Mouse (Mus musculus) midbrain, embryonic 14.5 days (tissue): ENCODE measurements around the gene Nf1. TPM values are rescaled to one million over a fixed set of nuclear protein-coding genes. Genes with fewer than 3 reads are reported as not detected.

Experiments
- ATAC-seq: fragments of 200-750 bp; cut with Nextera tagmentation; 2 replicates; pipeline ENCODE4 v1.8.0; 2017; ENCODE audit warnings: moderate number of reproducible peaks, moderate library complexity; ENCODE audit not compliant: low FRiP score, low TSS enrichment
- DNase-seq: peaks from one replicate; pipeline ENCODE4 v3.0.0-alpha.2; 2015
- H3K27ac ChIP-seq: fragments of 300-500 bp; sonication (generic); replicated peaks from 2 replicates; pipeline ENCODE4 v1.5.1; 2014; ENCODE audit warnings: mild to moderate bottlenecking, low read depth, low read length, moderate library complexity
- H3K27me3 ChIP-seq: fragments of 300-500 bp; sonication (generic); 2 replicates; pipeline ENCODE4 v1.6.1; 2014; ENCODE audit warnings: low read length, control low read depth, mixed read lengths; ENCODE audit not compliant: control insufficient read depth, insufficient read depth
- H3K36me3 ChIP-seq: fragments of 300-500 bp; sonication (generic); 2 replicates; pipeline ENCODE4 v1.6.1; 2014; ENCODE audit warnings: low read length, control low read depth; ENCODE audit not compliant: control insufficient read depth, insufficient read depth
- H3K4me1 ChIP-seq: fragments of 300-500 bp; sonication (generic); 2 replicates; pipeline ENCODE4 v1.6.1; 2014; ENCODE audit warnings: mild to moderate bottlenecking, antibody characterized with exemption, low read length, control low read depth; ENCODE audit not compliant: control insufficient read depth, insufficient read depth
- H3K4me2 ChIP-seq: fragments of 300-500 bp; sonication (generic); 2 replicates; pipeline ENCODE4 v1.6.1; 2014; ENCODE audit warnings: mild to moderate bottlenecking, low read length, moderate library complexity
- H3K4me3 ChIP-seq: fragments of 300-500 bp; sonication (generic); replicated peaks from 2 replicates; pipeline ENCODE4 v1.5.1; 2014; ENCODE audit warnings: low read depth, low read length
- H3K9ac ChIP-seq: fragments of 300-500 bp; sonication (generic); replicated peaks from 2 replicates; pipeline ENCODE4 v1.6.1; 2014; ENCODE audit warnings: mild to moderate bottlenecking, low read length, moderate library complexity
- H3K9me3 ChIP-seq: fragments of 300-500 bp; sonication (generic); 2 replicates; pipeline ENCODE4 v1.6.1; 2016; ENCODE audit warnings: low read length, control low read depth, mixed read lengths; ENCODE audit not compliant: control insufficient read depth
- WGBS: fragments of 180-500 bp; shearing (Covaris S2); extraction: QIAGEN DNeasy Blood & Tissue Kit; methylation state at CpG from one replicate; pipeline ENCODE4 v1.1.7; 2014; 5-methylcytosine and 5-hydroxymethylcytosine counted together
- polyA plus RNA-seq: library from polyadenylated mRNA; unstranded; fragments of >200 nt; fragmentation: Nextera tagmentation; extraction: Ambion mirVana; gene quantifications from 2 replicates; pipeline ENCODE4 v1.2.1, GENCODE M21; 2014

Gene Nf1
- polyA plus RNA-seq, 1 experiment from 2014 or later = 15.6 TPM

GRCm38 (mm10) chr11:79560536-79560935 is 221.0 kb downstream of the Nf1 start:
- DNase-seq (no peak), ATAC-seq (no peak)
- H3K36me3 ChIP-seq = peaks cover 79% of the 10 kb centered on the region
- H3K4me1 ChIP-seq = no peaks in the 10 kb centered on the region
- no peak overlapping the region for H3K9ac ChIP-seq
- no peaks in the 10 kb centered on the region for H3K27me3 ChIP-seq
- H3K4me2 ChIP-seq = no peak overlapping the region
- H3K9me3 ChIP-seq = no peaks in the 10 kb centered on the region
- no peak overlapping the region for H3K4me3 ChIP-seq
- 94% methylated on average over 4 of the region's 4 CpGs for WGBS
- no peak overlapping the region for H3K27ac ChIP-seq

- H3K9me3 ChIP-seq = no peaks in the 10 kb centered on the region
- H3K4me3 ChIP-seq = no peak overlapping the region
- no peak overlapping the region for H3K4me2 ChIP-seq
- no peak for DNase-seq
- WGBS = 93% methylated on average over 7 of the region's 7 CpGs
- H3K27me3 ChIP-seq = no peaks in the 10 kb centered on the region
- no peak for ATAC-seq
- H3K9ac ChIP-seq = no peak overlapping the region
- no peak overlapping the region for H3K27ac ChIP-seq
- H3K36me3 ChIP-seq = peaks cover 84% of the 10 kb centered on the region
- no peaks in the 10 kb centered on the region for H3K4me1 ChIP-seq
Measured at GRCm38 (mm10) chr11:79563493-79563892, 224.0 kb downstream of the Nf1 start.

- no peak overlapping the region for H3K9ac ChIP-seq
- DNase-seq (no peak), ATAC-seq (no peak)
- 58% methylated on average over 1 of the region's 1 CpGs for WGBS
- H3K27ac ChIP-seq = no peak overlapping the region
- H3K27me3 ChIP-seq = no peaks in the 10 kb centered on the region
- H3K9me3 ChIP-seq = no peaks in the 10 kb centered on the region
- no peaks in the 10 kb centered on the region for H3K4me1 ChIP-seq
- H3K36me3 ChIP-seq = peaks cover 89% of the 10 kb centered on the region
- H3K4me3 ChIP-seq = no peak overlapping the region
- no peak overlapping the region for H3K4me2 ChIP-seq
Measured at GRCm38 (mm10) chr11:79566947-79567346, 227.5 kb downstream of the Nf1 start.

GRCm38 (mm10) chr11:79568197-79568911 is 228.9 kb downstream of the Nf1 start:
- Histone ChIP-seq H3K36me3 (peaks cover 89% of the 10 kb centered on the region), H3K4me1 (no peaks in the 10 kb centered on the region), H3K27ac (no peak overlapping the region), H3K9ac (no peak overlapping the region), H3K4me2 (no peak overlapping the region), H3K9me3 (no peaks in the 10 kb centered on the region), H3K4me3 (no peak overlapping the region), H3K27me3 (no peaks in the 10 kb centered on the region)
- 92% methylated on average over 11 of the region's 11 CpGs for WGBS
- DNase-seq (no peak), ATAC-seq (no peak)

- Histone ChIP-seq H3K4me1 (no peaks in the 10 kb centered on the region), H3K4me2 (no peak overlapping the region), H3K36me3 (peaks cover 94% of the 10 kb centered on the region), H3K9me3 (no peaks in the 10 kb centered on the region), H3K27ac (no peak overlapping the region), H3K9ac (no peak overlapping the region), H3K27me3 (no peaks in the 10 kb centered on the region), H3K4me3 (no peak overlapping the region)
- DNase-seq (no peak), ATAC-seq (no peak)
- WGBS = 94% methylated on average over 2 of the region's 2 CpGs
Measured at GRCm38 (mm10) chr11:79570319-79570718, 230.8 kb downstream of the Nf1 start.

- DNase-seq (no peak), ATAC-seq (no peak)
- Histone ChIP-seq H3K4me3 (no peak overlapping the region), H3K4me1 (no peaks in the 10 kb centered on the region), H3K36me3 (peaks cover 75% of the 10 kb centered on the region), H3K27ac (no peak overlapping the region), H3K9ac (no peak overlapping the region), H3K4me2 (no peak overlapping the region), H3K27me3 (no peaks in the 10 kb centered on the region), H3K9me3 (no peaks in the 10 kb centered on the region)
- WGBS = 74% methylated on average over 3 of the region's 3 CpGs
Measured at GRCm38 (mm10) chr11:79573836-79574235, 234.3 kb downstream of the Nf1 start.

- Histone ChIP-seq H3K9ac (no peak overlapping the region), H3K4me1 (no peaks in the 10 kb centered on the region), H3K27me3 (no peaks in the 10 kb centered on the region), H3K9me3 (no peaks in the 10 kb centered on the region), H3K36me3 (peaks cover 70% of the 10 kb centered on the region), H3K4me3 (no peak overlapping the region), H3K27ac (no peak overlapping the region), H3K4me2 (no peak overlapping the region)
- ATAC-seq = no peak
- WGBS = 93% methylated on average over 14 of the region's 14 CpGs
- DNase-seq = no peak
Measured at GRCm38 (mm10) chr11:79575383-79576073, 236.0 kb downstream of the Nf1 start.

- Histone ChIP-seq H3K27me3 (no peaks in the 10 kb centered on the region), H3K36me3 (peaks cover 48% of the 10 kb centered on the region), H3K4me2 (no peak overlapping the region), H3K4me1 (no peaks in the 10 kb centered on the region), H3K27ac (no peak overlapping the region; the same call in 1 of the 2 replicates), H3K9me3 (no peaks in the 10 kb centered on the region), H3K9ac (no peak overlapping the region), H3K4me3 (no peak overlapping the region)
- 47% methylated on average over 5 of the region's 5 CpGs for WGBS
- no peak for ATAC-seq
- peak; percentile 89 for DNase-seq
Measured at GRCm38 (mm10) chr11:79577741-79578140, 238.2 kb downstream of the Nf1 start.

- H3K27ac ChIP-seq = no peak overlapping the region
- ATAC-seq (no peak), DNase-seq (no peak)
- H3K4me1 ChIP-seq = no peaks in the 10 kb centered on the region
- H3K4me3 ChIP-seq = no peak overlapping the region
- H3K9ac ChIP-seq = no peak overlapping the region
- H3K27me3 ChIP-seq = no peaks in the 10 kb centered on the region
- 50% methylated on average over 4 of the region's 4 CpGs for WGBS
- no peaks in the 10 kb centered on the region for H3K9me3 ChIP-seq
- no peak overlapping the region for H3K4me2 ChIP-seq
- H3K36me3 ChIP-seq = peaks cover 23% of the 10 kb centered on the region
Measured at GRCm38 (mm10) chr11:79580660-79581059, 241.2 kb downstream of the Nf1 start.
